Mouse (Mus musculus): ENCODE measurements around the gene Os9. TPM values are rescaled to one million over a fixed set of nuclear protein-coding genes. Genes with fewer than 3 reads are reported as not detected.

Os9 gene
- polyA plus RNA-seq, 1 experiment from 2014 or later: 116 TPM

- Histone ChIP-seq H3K9ac (ENCODE audit: low read depth, low read length) (no peak overlapping the region), H3K4me1 (replicated peaks; ENCODE audit: control insufficient read depth, insufficient read depth, low read length) (no peaks in the 10 kb centered on the region), H3K4me3 (ENCODE audit: low read depth, low read length) (no peak overlapping the region), H3K27me3 (replicated peaks; ENCODE audit: control insufficient read depth, insufficient read depth, low read length) (no peaks in the 10 kb centered on the region), H3K27ac (ENCODE audit: low read depth, low read length) (no peak overlapping the region), H3K4me2 (replicated peaks; ENCODE audit: low read depth) (no peak overlapping the region), H3K9me3 (ENCODE audit: control insufficient read depth) (no peaks in the 10 kb centered on the region), H3K36me3 (ENCODE audit: control insufficient read depth, insufficient read depth) (no peaks in the 10 kb centered on the region)
- WGBS: 42% methylated on average over 4 of the region's 4 CpGs
- ATAC-seq: peak; percentile 44
- TF ChIP-seq CTCF (IDR thresholded peaks at IDR 0.05; ENCODE audit: low read depth): no peak
Measured at GRCm38 (mm10) chr10:127150471-127150872, 29.5 kb upstream of the Os9 start.

GRCm38 (mm10) chr10:127147135-127147534 lies 26.2 kb upstream of the Os9 start:
- H3K27ac ChIP-seq (ENCODE audit: low read depth, low read length): no peak overlapping the region

GRCm38 (mm10) chr10:127145303-127145702 lies 24.4 kb upstream of the Os9 start:
- no peak overlapping the region for H3K4me2 ChIP-seq (replicated peaks; ENCODE audit: low read depth)
- no peak overlapping the region for H3K27ac ChIP-seq (ENCODE audit: low read depth, low read length)
- ATAC-seq: no peak
- no peaks in the 10 kb centered on the region for H3K9me3 ChIP-seq (ENCODE audit: control insufficient read depth)
- 62% methylated on average over 5 of the region's 5 CpGs for WGBS
- TF ChIP-seq CTCF (IDR thresholded peaks at IDR 0.05; ENCODE audit: low read depth): no peak
- no peak overlapping the region for H3K9ac ChIP-seq (ENCODE audit: low read depth, low read length)
- H3K4me3 ChIP-seq (ENCODE audit: low read depth, low read length): no peak overlapping the region
- H3K27me3 ChIP-seq (replicated peaks; ENCODE audit: control insufficient read depth, insufficient read depth, low read length): no peaks in the 10 kb centered on the region
- no peaks in the 10 kb centered on the region for H3K36me3 ChIP-seq (ENCODE audit: control insufficient read depth, insufficient read depth)
- no peaks in the 10 kb centered on the region for H3K4me1 ChIP-seq (replicated peaks; ENCODE audit: control insufficient read depth, insufficient read depth, low read length)

More at GRCm38 (mm10) chr10:127147135-127147534, 26.2 kb upstream of the Os9 start:
- no peaks in the 10 kb centered on the region for H3K36me3 ChIP-seq (ENCODE audit: control insufficient read depth, insufficient read depth)
- no peak for TF ChIP-seq CTCF (IDR thresholded peaks at IDR 0.05; ENCODE audit: low read depth)
- H3K9ac ChIP-seq (ENCODE audit: low read depth, low read length): no peak overlapping the region
- no peak overlapping the region for H3K4me3 ChIP-seq (ENCODE audit: low read depth, low read length)
- no peaks in the 10 kb centered on the region for H3K9me3 ChIP-seq (ENCODE audit: control insufficient read depth)
- H3K4me2 ChIP-seq (replicated peaks; ENCODE audit: low read depth): no peak overlapping the region
- H3K27me3 ChIP-seq (replicated peaks; ENCODE audit: control insufficient read depth, insufficient read depth, low read length): no peaks in the 10 kb centered on the region
- no peak for ATAC-seq
- no peaks in the 10 kb centered on the region for H3K4me1 ChIP-seq (replicated peaks; ENCODE audit: control insufficient read depth, insufficient read depth, low read length)
- WGBS: 83% methylated on average over 6 of the region's 6 CpGs

GRCm38 (mm10) chr10:127144536-127144935 lies 23.6 kb upstream of the Os9 start:
- TF ChIP-seq CTCF (IDR thresholded peaks at IDR 0.05; ENCODE audit: low read depth): no peak
- H3K9me3 ChIP-seq (ENCODE audit: control insufficient read depth): no peaks in the 10 kb centered on the region
- ATAC-seq: no peak
- no peak overlapping the region for H3K4me2 ChIP-seq (replicated peaks; ENCODE audit: low read depth)
- H3K27ac ChIP-seq (ENCODE audit: low read depth, low read length): no peak overlapping the region
- no peaks in the 10 kb centered on the region for H3K27me3 ChIP-seq (replicated peaks; ENCODE audit: control insufficient read depth, insufficient read depth, low read length)
- no peaks in the 10 kb centered on the region for H3K4me1 ChIP-seq (replicated peaks; ENCODE audit: control insufficient read depth, insufficient read depth, low read length)
- no peaks in the 10 kb centered on the region for H3K36me3 ChIP-seq (ENCODE audit: control insufficient read depth, insufficient read depth)
- no peak overlapping the region for H3K4me3 ChIP-seq (ENCODE audit: low read depth, low read length)
- H3K9ac ChIP-seq (ENCODE audit: low read depth, low read length): no peak overlapping the region
- WGBS: 58% methylated on average over 7 of the region's 7 CpGs

GRCm38 (mm10) chr10:127143228-127143627 lies 22.3 kb upstream of the Os9 start:
- no peak for TF ChIP-seq CTCF (IDR thresholded peaks at IDR 0.05; ENCODE audit: low read depth)
- Histone ChIP-seq H3K9ac (ENCODE audit: low read depth, low read length) (no peak overlapping the region), H3K4me3 (ENCODE audit: low read depth, low read length) (no peak overlapping the region), H3K4me2 (replicated peaks; ENCODE audit: low read depth) (no peak overlapping the region), H3K9me3 (ENCODE audit: control insufficient read depth) (no peaks in the 10 kb centered on the region), H3K27me3 (replicated peaks; ENCODE audit: control insufficient read depth, insufficient read depth, low read length) (no peaks in the 10 kb centered on the region), H3K27ac (ENCODE audit: low read depth, low read length) (no peak overlapping the region), H3K4me1 (replicated peaks; ENCODE audit: control insufficient read depth, insufficient read depth, low read length) (no peaks in the 10 kb centered on the region), H3K36me3 (ENCODE audit: control insufficient read depth, insufficient read depth) (no peaks in the 10 kb centered on the region)
- ATAC-seq: no peak
- 89% methylated on average over 8 of the region's 8 CpGs for WGBS

- Histone ChIP-seq H3K9me3 (ENCODE audit: control insufficient read depth) (no peaks in the 10 kb centered on the region), H3K27me3 (replicated peaks; ENCODE audit: control insufficient read depth, insufficient read depth, low read length) (no peaks in the 10 kb centered on the region), H3K36me3 (ENCODE audit: control insufficient read depth, insufficient read depth) (no peaks in the 10 kb centered on the region), H3K27ac (ENCODE audit: low read depth, low read length) (no peak overlapping the region), H3K9ac (ENCODE audit: low read depth, low read length) (no peak overlapping the region), H3K4me2 (replicated peaks; ENCODE audit: low read depth) (no peak overlapping the region), H3K4me1 (replicated peaks; ENCODE audit: control insufficient read depth, insufficient read depth, low read length) (no peaks in the 10 kb centered on the region; the same call in 1 of the 2 replicates), H3K4me3 (ENCODE audit: low read depth, low read length) (no peak overlapping the region)
- 74% methylated on average over 8 of the region's 8 CpGs for WGBS
- no peak for TF ChIP-seq CTCF (IDR thresholded peaks at IDR 0.05; ENCODE audit: low read depth)
- no peak for ATAC-seq
Measured at GRCm38 (mm10) chr10:127141500-127141899, 20.6 kb upstream of the Os9 start.

- WGBS: 77% methylated on average over 11 of the region's 11 CpGs
- H3K9me3 ChIP-seq (ENCODE audit: control insufficient read depth): no peaks in the 10 kb centered on the region
Measured at GRCm38 (mm10) chr10:127140971-127141370, 20.0 kb upstream of the Os9 start.

More at GRCm38 (mm10) chr10:127140971-127141370, 20.0 kb upstream of the Os9 start:
- H3K27ac ChIP-seq (ENCODE audit: low read depth, low read length): no peak overlapping the region
- TF ChIP-seq CTCF (IDR thresholded peaks at IDR 0.05; ENCODE audit: low read depth): no peak
- H3K4me1 ChIP-seq (replicated peaks; ENCODE audit: control insufficient read depth, insufficient read depth, low read length): no peaks in the 10 kb centered on the region; the same call in 1 of the 2 replicates
- H3K9ac ChIP-seq (ENCODE audit: low read depth, low read length): no peak overlapping the region
- H3K4me2 ChIP-seq (replicated peaks; ENCODE audit: low read depth): no peak overlapping the region
- no peak overlapping the region for H3K4me3 ChIP-seq (ENCODE audit: low read depth, low read length)
- no peak for ATAC-seq
- H3K27me3 ChIP-seq (replicated peaks; ENCODE audit: control insufficient read depth, insufficient read depth, low read length): no peaks in the 10 kb centered on the region
- H3K36me3 ChIP-seq (ENCODE audit: control insufficient read depth, insufficient read depth): no peaks in the 10 kb centered on the region

Measured in intestine, postnatal 0 days (tissue).